Mouse (Mus musculus) frontal cortex, adult 2 months (tissue): ENCODE data around the gene Best2. TPM values are rescaled to one million over a fixed set of nuclear protein-coding genes. Genes with fewer than 3 reads are reported as not detected.

Experiments
- DNase-seq, 2 experiments: peaks; one replicate each; pipeline ENCODE4 v3.0.0; 2022; ENCODE audit warnings: low spot score in 1 of 2; ENCODE audit errors: extremely low spot score in 1 of 2
- polyA plus RNA-seq: library from polyadenylated mRNA; depleted of rRNA; stranded (reverse); fragments of >200 nt; gene quantifications from 2 replicates; pipeline ENCODE4 v1.2.3, GENCODE M21; 2012; rRNA removed

Best2 gene
- 0.10 TPM in 1 of 2 replicates, not detected in the other for polyA plus RNA-seq

GRCm38 (mm10) chr8:85014431-85014830 is at the start of gene Best2:
Gene Best2, minus strand, starts transcription at chr8:85014531.
- DNase-seq = no peak

GRCm38 (mm10) chr8:85062603-85063002 is 48.3 kb upstream of the Best2 start:
- DNase-seq = no peak

- DNase-seq = peak; percentile 90 to 96
Observed at GRCm38 (mm10) chr8:85059879-85060616, 45.7 kb upstream of the Best2 start, which contains the start of gene Fbxw9. Gene Fbxw9, plus strand, starts transcription at chr8:85060055.

- no peak for DNase-seq
Observed at GRCm38 (mm10) chr8:85057367-85057766, 43.0 kb upstream of the Best2 start.

- no peak for DNase-seq
Observed at GRCm38 (mm10) chr8:85043619-85044018, 29.3 kb upstream of the Best2 start.

- DNase-seq = peak in 1 of 2 experiments; percentile 62
Observed at GRCm38 (mm10) chr8:85037681-85038531, 23.6 kb upstream of the Best2 start.

GRCm38 (mm10) chr8:85037366-85037680 is 23.0 kb upstream of the Best2 start:
- DNase-seq = no peak

- DNase-seq = peak; percentile 92 to 95
Observed at GRCm38 (mm10) chr8:85036718-85037365, 22.5 kb upstream of the Best2 start, which contains the start of gene Tnpo2. Gene Tnpo2, plus strand, starts transcription at chr8:85036915.

- no peak for DNase-seq
Observed at GRCm38 (mm10) chr8:85036381-85036717, 22.0 kb upstream of the Best2 start.

GRCm38 (mm10) chr8:85035728-85036310 is 21.5 kb upstream of the Best2 start:
- no peak for DNase-seq

GRCm38 (mm10) chr8:85035165-85035727 is 20.9 kb upstream of the Best2 start:
- DNase-seq = no peak

GRCm38 (mm10) chr8:85034764-85035163 is 20.4 kb upstream of the Best2 start:
- DNase-seq = peak in 1 of 2 experiments; percentile 81

- DNase-seq = no peak
Observed at GRCm38 (mm10) chr8:85033867-85034266, 19.5 kb upstream of the Best2 start.

- no peak for DNase-seq
Observed at GRCm38 (mm10) chr8:85032622-85033311, 18.4 kb upstream of the Best2 start.

GRCm38 (mm10) chr8:85029271-85029670 is 14.9 kb upstream of the Best2 start:
- DNase-seq = no peak

- DNase-seq = no peak
Observed at GRCm38 (mm10) chr8:85027922-85028321, 13.6 kb upstream of the Best2 start.

- DNase-seq = no peak
Observed at GRCm38 (mm10) chr8:85027516-85027855, 13.2 kb upstream of the Best2 start.

GRCm38 (mm10) chr8:85026670-85027515 is 12.6 kb upstream of the Best2 start, which contains the start of gene Trir:
Gene Trir, plus strand, starts transcription at chr8:85026823.
- DNase-seq = peak; percentile 89 to 97
